Mouse (Mus musculus) heart, embryonic 14.5 days (tissue): ENCODE measurements around the gene Mrpl3. TPM values are rescaled to one million over a fixed set of nuclear protein-coding genes. Genes with fewer than 3 reads are reported as not detected.
"Not testable (repeated sequence)": the region's sequence is repeated elsewhere in the genome, so short reads cannot be mapped to it uniquely, and the experiment has no call there.

Experiments
- ATAC-seq: fragments of 200-750 bp; cut with Nextera tagmentation; 2 replicates; pipeline ENCODE4 v1.8.0; 2017; ENCODE audit warnings: low read depth, moderate TSS enrichment; ENCODE audit not compliant: insufficient number of reproducible peaks, insufficient read depth, low FRiP score
- H3K27ac ChIP-seq, 2 experiments: fragments of 200-500 bp in 1 of 2; fragments of 300-500 bp in 1 of 2; sonication (generic) in 1 of 2; replicated peaks in 1 of 2; 2 replicates each; pipeline ENCODE4 v1.5.1; 2012 to 2014; ENCODE audit warnings: low read depth in 2 of 2, low read length in 2 of 2, control low read depth in 1 of 2, mild to moderate bottlenecking in 1 of 2, mixed read lengths in 1 of 2; ENCODE audit not compliant: control insufficient read depth in 1 of 2, insufficient read depth in 1 of 2
- H3K27me3 ChIP-seq: fragments of 300-500 bp; sonication (generic); 2 replicates; pipeline ENCODE4 v1.6.1; 2014; ENCODE audit warnings: mild to moderate bottlenecking, low read length, control low read depth; ENCODE audit not compliant: control insufficient read depth, insufficient read depth
- H3K36me3 ChIP-seq: fragments of 300-500 bp; sonication (generic); 2 replicates; pipeline ENCODE4 v1.6.1; 2014; ENCODE audit warnings: mild to moderate bottlenecking, control low read depth, low read length, mixed read lengths; ENCODE audit not compliant: control insufficient read depth, insufficient read depth
- H3K4me1 ChIP-seq, 2 experiments: fragments of 200-500 bp in 1 of 2; fragments of 300-500 bp in 1 of 2; sonication (generic) in 1 of 2; 2 replicates each; pipeline ENCODE4 v1.6.1; 2012 to 2014; ENCODE audit warnings: low read length in 2 of 2, control low read depth in 1 of 2, mixed read lengths in 1 of 2; ENCODE audit not compliant: control insufficient read depth in 2 of 2, insufficient read depth in 2 of 2
- H3K4me2 ChIP-seq: fragments of 300-500 bp; sonication (generic); 2 replicates; pipeline ENCODE4 v1.6.1; 2014; ENCODE audit warnings: mild to moderate bottlenecking, low read length
- H3K4me3 ChIP-seq, 2 experiments: fragments of 200-500 bp in 1 of 2; fragments of 300-500 bp in 1 of 2; sonication (generic) in 1 of 2; 2 replicates each; pipeline ENCODE4 v1.5.1; 2012 to 2014; ENCODE audit warnings: low read length in 2 of 2, mild to moderate bottlenecking in 2 of 2, control low read depth in 1 of 2, low read depth in 1 of 2, moderate library complexity in 1 of 2; ENCODE audit not compliant: control insufficient read depth in 1 of 2, insufficient read depth in 1 of 2
- H3K9ac ChIP-seq: fragments of 300-500 bp; sonication (generic); 2 replicates; pipeline ENCODE4 v1.6.1; 2014; ENCODE audit warnings: mild to moderate bottlenecking, low read length
- H3K9me3 ChIP-seq: fragments of 300-500 bp; sonication (generic); 2 replicates; pipeline ENCODE4 v1.6.1; 2016; ENCODE audit warnings: low read length, control low read depth; ENCODE audit not compliant: control insufficient read depth
- WGBS: fragments of 180-500 bp; shearing (Covaris S2); extraction: QIAGEN DNeasy Blood & Tissue Kit; methylation state at CpG from one replicate; pipeline ENCODE4 v1.1.7; 2014; 5-methylcytosine and 5-hydroxymethylcytosine counted together
- polyA plus RNA-seq: library from polyadenylated mRNA; unstranded; fragments of >200 nt; fragmentation: Nextera tagmentation; extraction: Ambion mirVana; gene quantifications from 2 replicates; pipeline ENCODE4 v1.2.1, GENCODE M21; 2014

The Mrpl3 gene
- polyA plus RNA-seq, 1 experiment from 2014 or later = 118 TPM

- ATAC-seq = no peak
- WGBS = 83% methylated on average over 13 of the region's 13 CpGs
- no peak overlapping the region for H3K4me2 ChIP-seq
Measured at GRCm38 (mm10) chr9:105076756-105077424, 23.9 kb downstream of the Mrpl3 start.

GRCm38 (mm10) chr9:105078460-105078859 is 25.4 kb downstream of the Mrpl3 start:
- WGBS = 89% methylated on average over 4 of the region's 4 CpGs
- H3K4me3 ChIP-seq = no peak overlapping the region
- no peaks in the 10 kb centered on the region for H3K4me1 ChIP-seq
- no peak overlapping the region for H3K4me2 ChIP-seq
- no peaks in the 10 kb centered on the region for H3K9me3 ChIP-seq
- H3K27ac ChIP-seq = no peak overlapping the region
- no peak for ATAC-seq
- peaks cover 46% of the 10 kb centered on the region for H3K36me3 ChIP-seq
- H3K27me3 ChIP-seq = no peaks in the 10 kb centered on the region
- H3K9ac ChIP-seq = no peak overlapping the region

More at GRCm38 (mm10) chr9:105076756-105077424, 23.9 kb downstream of the Mrpl3 start:
- Histone ChIP-seq H3K36me3 (peaks cover 62% of the 10 kb centered on the region), H3K9me3 (no peaks in the 10 kb centered on the region), H3K27ac (no peak overlapping the region), H3K27me3 (no peaks in the 10 kb centered on the region), H3K4me3 (no peak overlapping the region), H3K9ac (no peak overlapping the region), H3K4me1 (no peaks in the 10 kb centered on the region)

- WGBS = 90% methylated on average over 3 of the region's 3 CpGs
- no peak for ATAC-seq
- Histone ChIP-seq H3K27ac (no peak overlapping the region), H3K27me3 (no peaks in the 10 kb centered on the region), H3K4me3 (no peak overlapping the region), H3K9me3 (no peaks in the 10 kb centered on the region), H3K4me2 (no peak overlapping the region), H3K9ac (no peak overlapping the region), H3K36me3 (peaks cover 28% of the 10 kb centered on the region), H3K4me1 (no peaks in the 10 kb centered on the region)
Measured at GRCm38 (mm10) chr9:105080246-105080645, 27.2 kb downstream of the Mrpl3 start.

- ATAC-seq = no peak
- Histone ChIP-seq H3K27me3 (no peaks in the 10 kb centered on the region), H3K36me3 (no peaks in the 10 kb centered on the region), H3K9ac (no peak overlapping the region), H3K27ac (no peak overlapping the region), H3K4me2 (no peak overlapping the region), H3K4me3 (no peak overlapping the region), H3K9me3 (no peaks in the 10 kb centered on the region), H3K4me1 (no peaks in the 10 kb centered on the region)
- WGBS = 64% methylated on average over 15 of the region's 15 CpGs
Measured at GRCm38 (mm10) chr9:105100807-105101570, 48.0 kb downstream of the Mrpl3 start.

GRCm38 (mm10) chr9:105101911-105102310 is 48.9 kb downstream of the Mrpl3 start:
- no peak overlapping the region for H3K4me2 ChIP-seq
- no peak overlapping the region for H3K27ac ChIP-seq
- H3K27me3 ChIP-seq = no peaks in the 10 kb centered on the region
- H3K4me1 ChIP-seq = no peaks in the 10 kb centered on the region
- H3K4me3 ChIP-seq = no peak overlapping the region
- H3K9ac ChIP-seq = no peak overlapping the region
- H3K36me3 ChIP-seq = no peaks in the 10 kb centered on the region
- H3K9me3 ChIP-seq = no peaks in the 10 kb centered on the region
- 50% methylated on average over 1 of the region's 1 CpGs for WGBS
- ATAC-seq = no peak

GRCm38 (mm10) chr9:105103893-105104292 is 50.9 kb downstream of the Mrpl3 start:
- Histone ChIP-seq H3K27me3 (no peaks in the 10 kb centered on the region), H3K4me1 (no peaks in the 10 kb centered on the region), H3K9ac (no peak overlapping the region), H3K4me3 (no peak overlapping the region), H3K4me2 (no peak overlapping the region), H3K27ac (no peak overlapping the region), H3K9me3 (no peaks in the 10 kb centered on the region), H3K36me3 (no peaks in the 10 kb centered on the region)
- ATAC-seq = no peak
- WGBS = 87% methylated on average over 5 of the region's 5 CpGs

- H3K4me1 ChIP-seq, H3K36me3 ChIP-seq, H3K4me3 ChIP-seq, H3K27me3 ChIP-seq, H3K27ac ChIP-seq, ATAC-seq, H3K9ac ChIP-seq, H3K9me3 ChIP-seq, H3K4me2 ChIP-seq: not testable (repeated sequence)
- WGBS = 43% methylated on average over 3 of the region's 3 CpGs
Measured at GRCm38 (mm10) chr9:105125206-105125605, 72.2 kb downstream of the Mrpl3 start.
